Mouse (Mus musculus) embryonic facial prominence, embryonic 14.5 days (tissue): ENCODE measurements around the gene Sprr2d. TPM values are rescaled to one million over a fixed set of nuclear protein-coding genes. Genes with fewer than 3 reads are reported as not detected.

Experiments used
- ATAC-seq: fragments of 200-750 bp; cut with Nextera tagmentation; 2 replicates; pipeline ENCODE4 v1.8.0; 2017; ENCODE audit warnings: low read depth, moderate number of reproducible peaks, moderate TSS enrichment
- DNase-seq: peaks from one replicate; pipeline ENCODE4 v3.0.0-alpha.2; 2015; ENCODE audit warnings: low spot score
- H3K27ac ChIP-seq: fragments of 300-500 bp; sonication (generic); replicated peaks from 2 replicates; pipeline ENCODE4 v1.5.1; 2014; ENCODE audit warnings: low read depth, mild to moderate bottlenecking, low read length, moderate library complexity
- H3K27me3 ChIP-seq: fragments of 300-500 bp; sonication (generic); replicated peaks from 2 replicates; pipeline ENCODE4 v1.6.1; 2014; ENCODE audit warnings: low read length; ENCODE audit not compliant: control insufficient read depth, insufficient read depth
- H3K36me3 ChIP-seq: fragments of 300-500 bp; sonication (generic); 2 replicates; pipeline ENCODE4 v1.6.1; 2014; ENCODE audit warnings: low read length, mixed read lengths; ENCODE audit not compliant: control insufficient read depth, insufficient read depth
- H3K4me1 ChIP-seq: fragments of 300-500 bp; sonication (generic); 2 replicates; pipeline ENCODE4 v1.6.1; 2014; ENCODE audit warnings: antibody characterized with exemption, low read length; ENCODE audit not compliant: control insufficient read depth, insufficient read depth
- H3K4me2 ChIP-seq: fragments of 300-500 bp; sonication (generic); 2 replicates; pipeline ENCODE4 v1.6.1; 2014; ENCODE audit warnings: low read depth, mild to moderate bottlenecking, low read length, moderate library complexity, mixed read lengths
- H3K4me3 ChIP-seq: fragments of 300-500 bp; sonication (generic); 2 replicates; pipeline ENCODE4 v1.5.1; 2014; ENCODE audit warnings: low read depth, mild to moderate bottlenecking, low read length
- H3K9ac ChIP-seq: fragments of 300-500 bp; sonication (generic); 2 replicates; pipeline ENCODE4 v1.6.1; 2014; ENCODE audit warnings: low read depth, mild to moderate bottlenecking, low read length, moderate library complexity, mixed read lengths
- H3K9me3 ChIP-seq: fragments of 300-500 bp; sonication (generic); 2 replicates; pipeline ENCODE4 v1.6.1; 2016; ENCODE audit warnings: low read length; ENCODE audit not compliant: control insufficient read depth
- WGBS: fragments of 180-500 bp; shearing (Covaris S2); extraction: QIAGEN DNeasy Blood & Tissue Kit; methylation state at CpG from one replicate; pipeline ENCODE4 v1.1.7; 2014; 5-methylcytosine and 5-hydroxymethylcytosine counted together
- polyA plus RNA-seq: library from polyadenylated mRNA; unstranded; fragments of >200 nt; fragmentation: Nextera tagmentation; extraction: Ambion mirVana; gene quantifications from 2 replicates; pipeline ENCODE4 v1.2.1, GENCODE M21; 2014

Gene Sprr2d
- polyA plus RNA-seq, 1 experiment from 2014 or later: not detected

- no peaks in the 10 kb centered on the region for H3K36me3 ChIP-seq
- no peak within 1 kb of the TSS for H3K9ac ChIP-seq
- 81% methylated on average over 1 of the region's 1 CpGs for WGBS
- DNase-seq (no peak), ATAC-seq (no peak)
- no peaks in the 10 kb centered on the region for H3K4me1 ChIP-seq
- no peaks in the 10 kb centered on the region for H3K27me3 ChIP-seq
- H3K4me3 ChIP-seq: no peak within 1 kb of the TSS
- no peaks in the 10 kb centered on the region for H3K9me3 ChIP-seq
- no peak within 1 kb of the TSS for H3K4me2 ChIP-seq
- no peak within 1 kb of the TSS for H3K27ac ChIP-seq
Measured at GRCm38 (mm10) chr3:92385385-92385784, 46.4 kb downstream of the Sprr2d start, which contains the start of gene Sprr2h. TSS of gene Sprr2h (plus strand) at chr3:92385685.

Other genes with a start within 250 kb of the Sprr2d start
- gene Prr9, start 215.2 kb upstream of the Sprr2d start, polyA plus RNA-seq: 1.2 and 7.7 TPM in 2 replicates
- not detected in 2 replicates for gene Lelp1, start 196.4 kb upstream of the Sprr2d start, polyA plus RNA-seq
- gene Sprr2a1, start 123.3 kb upstream of the Sprr2d start, polyA plus RNA-seq: not detected in 2 replicates
- gene Sprr2a2, start 123.2 kb upstream of the Sprr2d start, polyA plus RNA-seq: 4.6 and 6.2 TPM in 2 replicates
- gene Sprr2a3, start 53.7 kb upstream of the Sprr2d start, polyA plus RNA-seq: 0.38 TPM in 1 of 2 replicates, not detected in the other
- gene Sprr2b, start 22.5 kb upstream of the Sprr2d start, polyA plus RNA-seq: not detected in 2 replicates
- not detected in 2 replicates for gene Sprr2e, start 13.0 kb downstream of the Sprr2d start, polyA plus RNA-seq
- not detected in 2 replicates for gene Sprr2f, start 26.0 kb downstream of the Sprr2d start, polyA plus RNA-seq
- gene Sprr2h, start 46.5 kb downstream of the Sprr2d start, polyA plus RNA-seq: 0.38 TPM in 1 of 2 replicates, not detected in the other
- gene Sprr2i, start 68.9 kb downstream of the Sprr2d start, polyA plus RNA-seq: not detected in 2 replicates
- not detected in 2 replicates for gene Sprr2j-ps, start 78.9 kb downstream of the Sprr2d start, polyA plus RNA-seq
- gene Gm9774, start 90.3 kb downstream of the Sprr2d start, polyA plus RNA-seq: 6.1 and 6.2 TPM in 2 replicates
- 0.29 TPM in 1 of 2 replicates, not detected in the other for gene Sprr2k, start 93.4 kb downstream of the Sprr2d start, polyA plus RNA-seq
- 3.4 and 12.9 TPM in 2 replicates for gene Sprr1b, start 99.6 kb downstream of the Sprr2d start, polyA plus RNA-seq
- gene Sprr3, start 119.6 kb downstream of the Sprr2d start, polyA plus RNA-seq: 0.45 and 4.9 TPM in 2 replicates
- 28.3 and 67.4 TPM in 2 replicates for gene Sprr1a, start 146.8 kb downstream of the Sprr2d start, polyA plus RNA-seq
- gene Sprr4, start 161.4 kb downstream of the Sprr2d start, polyA plus RNA-seq: not detected in 2 replicates
- gene 2310046K23Rik, start 195.4 kb downstream of the Sprr2d start, polyA plus RNA-seq: 0.89 TPM in 1 of 2 replicates, not detected in the other
- 0.45 and 1.4 TPM in 2 replicates for gene Ivl, start 234.6 kb downstream of the Sprr2d start, polyA plus RNA-seq
- not detected in 2 replicates for gene Smcp, start 249.9 kb downstream of the Sprr2d start, polyA plus RNA-seq